Mouse (Mus musculus) midbrain, embryonic 16.5 days (tissue): Measurements from ENCODE around the gene Slc16a7. TPM values are rescaled to one million over a fixed set of nuclear protein-coding genes. Genes with fewer than 3 reads are reported as not detected.

Experiments
- ATAC-seq: fragments of 200-750 bp; cut with Nextera tagmentation; 2 replicates; pipeline ENCODE4 v1.8.0; 2017; ENCODE audit warnings: moderate TSS enrichment
- H3K27ac ChIP-seq: fragments of 300-500 bp; sonication (generic); 2 replicates; pipeline ENCODE4 v1.5.1; 2014; ENCODE audit warnings: mild to moderate bottlenecking, low read length, mixed read lengths
- H3K27me3 ChIP-seq: fragments of 300-500 bp; sonication (generic); 2 replicates; pipeline ENCODE4 v1.6.1; 2014; ENCODE audit warnings: low read depth, low read length, mixed read lengths; ENCODE audit not compliant: control insufficient read depth, insufficient read depth
- H3K36me3 ChIP-seq: fragments of 300-500 bp; sonication (generic); 2 replicates; pipeline ENCODE4 v1.6.1; 2014; ENCODE audit warnings: mild to moderate bottlenecking, low read length, moderate library complexity, mixed read lengths; ENCODE audit not compliant: control insufficient read depth, insufficient read depth
- H3K4me1 ChIP-seq: fragments of 300-500 bp; sonication (generic); 2 replicates; pipeline ENCODE4 v1.6.1; 2014; ENCODE audit warnings: mild to moderate bottlenecking, low read length, mixed read lengths; ENCODE audit not compliant: control insufficient read depth, insufficient read depth
- H3K4me2 ChIP-seq: fragments of 300-500 bp; sonication (generic); 2 replicates; pipeline ENCODE4 v1.6.1; 2014; ENCODE audit warnings: mild to moderate bottlenecking, low read length, mixed read lengths
- H3K4me3 ChIP-seq: fragments of 300-500 bp; sonication (generic); 2 replicates; pipeline ENCODE4 v1.5.1; 2014; ENCODE audit warnings: low read depth, mild to moderate bottlenecking, low read length, moderate library complexity, mixed read lengths
- H3K9ac ChIP-seq: fragments of 300-500 bp; sonication (generic); 2 replicates; pipeline ENCODE4 v1.6.1; 2014; ENCODE audit warnings: low read depth, low read length, mixed read lengths
- H3K9me3 ChIP-seq: fragments of 300-500 bp; sonication (generic); replicated peaks from 2 replicates; pipeline ENCODE4 v1.6.1; 2014; ENCODE audit warnings: mild to moderate bottlenecking, low read length, mixed read lengths; ENCODE audit not compliant: control insufficient read depth, poor library complexity, severe bottlenecking
- WGBS: fragments of 180-500 bp; shearing (Covaris S2); extraction: QIAGEN DNeasy Blood & Tissue Kit; methylation state at CpG from one replicate; pipeline ENCODE4 v1.1.7; 2014; 5-methylcytosine and 5-hydroxymethylcytosine counted together
- polyA plus RNA-seq: library from polyadenylated mRNA; unstranded; fragments of >200 nt; fragmentation: Nextera tagmentation; extraction: Ambion mirVana; gene quantifications from 2 replicates; pipeline ENCODE4 v1.2.1, GENCODE M21; 2015

Slc16a7 gene
- polyA plus RNA-seq, 1 experiment from 2014 or later = 8.8 TPM

GRCm38 (mm10) chr10:125331334-125331733 lies 57.9 kb downstream of the Slc16a7 start:
- Histone ChIP-seq H3K9me3 (no peaks in the 10 kb centered on the region), H3K4me3 (no peak overlapping the region), H3K4me2 (no peak overlapping the region), H3K9ac (no peak overlapping the region), H3K36me3 (no peaks in the 10 kb centered on the region), H3K27ac (no peak overlapping the region), H3K27me3 (no peaks in the 10 kb centered on the region), H3K4me1 (no peaks in the 10 kb centered on the region; the same call in 1 of the 2 replicates)
- no peak for ATAC-seq
- WGBS = 72% methylated on average over 5 of the region's 5 CpGs

GRCm38 (mm10) chr10:125328331-125329063 lies 60.8 kb downstream of the Slc16a7 start:
- Histone ChIP-seq H3K4me2 (no peak overlapping the region), H3K27ac (no peak overlapping the region), H3K36me3 (no peaks in the 10 kb centered on the region), H3K4me1 (no peaks in the 10 kb centered on the region; the same call in 1 of the 2 replicates), H3K9me3 (no peaks in the 10 kb centered on the region), H3K27me3 (no peaks in the 10 kb centered on the region), H3K9ac (no peak overlapping the region), H3K4me3 (no peak overlapping the region)
- ATAC-seq = no peak
- WGBS = 47% methylated on average over 16 of the region's 16 CpGs

- Histone ChIP-seq H3K4me1 (no peaks in the 10 kb centered on the region; the same call in 1 of the 2 replicates), H3K36me3 (no peaks in the 10 kb centered on the region), H3K9ac (no peak overlapping the region), H3K4me2 (no peak overlapping the region), H3K27me3 (no peaks in the 10 kb centered on the region), H3K4me3 (no peak overlapping the region), H3K9me3 (no peaks in the 10 kb centered on the region), H3K27ac (no peak overlapping the region)
- 90% methylated on average over 7 of the region's 7 CpGs for WGBS
- no peak for ATAC-seq
Observed at GRCm38 (mm10) chr10:125324871-125325565, 64.2 kb downstream of the Slc16a7 start.

GRCm38 (mm10) chr10:125324149-125324834 lies 65.0 kb downstream of the Slc16a7 start:
- WGBS = 85% methylated on average over 13 of the region's 13 CpGs
- H3K4me1 ChIP-seq = no peaks in the 10 kb centered on the region; the same call in 1 of the 2 replicates
- ATAC-seq = no peak
- no peaks in the 10 kb centered on the region for H3K27me3 ChIP-seq
- no peaks in the 10 kb centered on the region for H3K36me3 ChIP-seq
- no peaks in the 10 kb centered on the region for H3K9me3 ChIP-seq
- H3K27ac ChIP-seq = no peak overlapping the region
- no peak overlapping the region for H3K4me2 ChIP-seq
- no peak overlapping the region for H3K9ac ChIP-seq
- H3K4me3 ChIP-seq = no peak overlapping the region

GRCm38 (mm10) chr10:125321446-125322428 lies 67.5 kb downstream of the Slc16a7 start:
- Histone ChIP-seq H3K4me2 (no peak overlapping the region), H3K4me3 (no peak overlapping the region), H3K4me1 (no peaks in the 10 kb centered on the region), H3K9ac (no peak overlapping the region), H3K27me3 (no peaks in the 10 kb centered on the region), H3K27ac (no peak overlapping the region), H3K9me3 (no peaks in the 10 kb centered on the region), H3K36me3 (no peaks in the 10 kb centered on the region)
- no peak for ATAC-seq
- WGBS = 82% methylated on average over 11 of the region's 11 CpGs

- no peak overlapping the region for H3K27ac ChIP-seq
- no peaks in the 10 kb centered on the region for H3K9me3 ChIP-seq
- WGBS = 82% methylated on average over 6 of the region's 6 CpGs
- H3K4me1 ChIP-seq = no peaks in the 10 kb centered on the region
- no peak overlapping the region for H3K4me2 ChIP-seq
- H3K9ac ChIP-seq = no peak overlapping the region
- no peak overlapping the region for H3K4me3 ChIP-seq
- no peaks in the 10 kb centered on the region for H3K27me3 ChIP-seq
- H3K36me3 ChIP-seq = no peaks in the 10 kb centered on the region
- no peak for ATAC-seq
Observed at GRCm38 (mm10) chr10:125317317-125317716, 71.9 kb downstream of the Slc16a7 start.

- H3K9ac ChIP-seq = no peak overlapping the region
- H3K4me2 ChIP-seq = no peak overlapping the region
- no peak for ATAC-seq
- no peak overlapping the region for H3K27ac ChIP-seq
- 84% methylated on average over 2 of the region's 2 CpGs for WGBS
- H3K27me3 ChIP-seq = no peaks in the 10 kb centered on the region
- H3K36me3 ChIP-seq = 0 out of 2 replicates have a peak, but pooled peaks cover 2% of the 10 kb centered on the region
- H3K4me1 ChIP-seq = no peaks in the 10 kb centered on the region
- H3K9me3 ChIP-seq = no peaks in the 10 kb centered on the region
- H3K4me3 ChIP-seq = no peak overlapping the region
Observed at GRCm38 (mm10) chr10:125310855-125311254, 78.4 kb downstream of the Slc16a7 start.

GRCm38 (mm10) chr10:125298036-125298435 lies 91.2 kb downstream of the Slc16a7 start:
- no peak overlapping the region for H3K27ac ChIP-seq
- H3K4me3 ChIP-seq = no peak overlapping the region
- H3K9ac ChIP-seq = no peak overlapping the region
- H3K4me2 ChIP-seq = no peak overlapping the region
- 67% methylated on average over 6 of the region's 6 CpGs for WGBS
- H3K27me3 ChIP-seq = no peaks in the 10 kb centered on the region
- no peaks in the 10 kb centered on the region for H3K9me3 ChIP-seq
- H3K4me1 ChIP-seq = no peaks in the 10 kb centered on the region
- H3K36me3 ChIP-seq = no peaks in the 10 kb centered on the region
- no peak for ATAC-seq
